Mouse (Mus musculus): ENCODE results near the gene Palm3.

Palm3 gene

DNA sequence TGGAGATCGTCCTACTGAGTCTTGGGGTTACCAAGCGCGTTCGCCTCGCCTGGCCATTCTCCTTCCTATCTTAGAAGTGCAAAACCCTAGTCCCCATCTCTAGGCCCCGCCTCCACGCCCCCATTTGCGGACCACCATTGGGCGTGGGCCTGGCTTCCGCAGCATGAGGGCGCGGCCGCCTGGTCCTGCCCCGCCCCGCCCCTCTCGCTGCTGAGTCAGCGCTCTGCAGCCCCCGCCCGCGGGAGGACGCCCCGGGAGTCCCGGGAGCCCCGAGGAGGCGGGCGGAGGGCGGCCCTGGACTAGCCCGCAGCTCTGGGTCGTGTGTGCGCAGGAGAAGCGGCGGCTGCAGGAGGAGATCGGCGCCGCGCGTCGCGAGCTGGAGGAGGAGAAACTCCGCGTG lies 4.6 kb downstream of the Palm3 start:
- DNase-seq = peak; percentile 88

DNA sequence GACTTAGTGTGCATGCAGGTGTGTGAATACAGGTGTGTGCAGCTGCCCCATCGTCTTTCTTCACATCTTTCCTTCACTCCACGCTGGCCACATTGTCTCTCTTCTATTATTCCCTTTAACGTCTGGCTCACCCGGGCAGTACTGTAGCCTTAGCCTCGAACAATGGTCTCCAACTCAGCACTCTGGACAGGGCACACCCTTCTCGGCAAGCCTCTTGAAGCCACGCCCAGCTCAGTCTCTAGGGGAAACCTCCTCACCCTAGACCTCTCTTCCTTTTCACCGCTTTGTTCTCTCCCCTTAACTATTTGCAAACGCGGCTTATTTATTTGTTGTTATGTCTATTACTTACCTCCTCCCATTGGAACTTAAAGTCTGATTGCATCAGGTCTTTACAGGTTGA lies 6.2 kb downstream of the Palm3 start:
- no peak for DNase-seq

DNA sequence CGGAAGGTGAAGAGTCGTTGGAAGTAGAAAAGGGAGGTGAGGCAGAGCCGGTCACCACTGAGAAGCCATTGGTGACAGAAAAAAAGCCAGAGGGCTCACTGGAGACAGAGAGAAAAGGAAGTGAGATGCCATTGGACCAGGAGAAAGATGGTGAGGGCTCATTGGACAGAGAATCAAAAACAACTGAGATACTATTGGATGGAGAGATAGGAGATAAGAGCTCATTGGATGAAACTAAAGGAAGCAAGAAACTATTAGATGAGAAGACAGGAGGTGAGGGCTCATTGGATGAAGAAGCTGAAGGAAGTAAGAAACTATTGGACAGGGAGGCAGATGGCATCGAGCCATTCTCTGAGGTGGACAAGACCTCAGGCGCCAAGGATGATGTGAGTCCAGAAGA lies 8.0 kb downstream of the Palm3 start:
- DNase-seq = no peak

DNA sequence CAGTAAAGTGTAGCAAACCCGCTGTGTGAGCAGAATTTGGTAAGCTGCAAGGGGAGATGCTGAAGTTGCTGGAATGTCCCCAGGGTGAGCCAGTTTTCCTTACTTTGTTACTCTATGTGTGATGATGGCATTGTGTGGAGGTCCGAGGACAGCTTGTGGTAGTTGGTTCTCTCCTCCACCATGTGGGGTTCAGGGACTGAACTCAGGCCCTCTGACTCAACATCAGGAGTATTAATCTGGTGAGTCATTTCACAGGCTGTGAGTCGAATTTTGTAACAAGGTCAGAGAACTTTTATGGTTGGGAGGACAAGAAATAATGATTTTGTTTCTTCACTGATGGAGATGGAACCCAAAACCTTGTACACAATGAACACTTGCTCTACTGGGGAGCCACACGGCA lies 11.5 kb downstream of the Palm3 start:
- no peak for DNase-seq

DNA sequence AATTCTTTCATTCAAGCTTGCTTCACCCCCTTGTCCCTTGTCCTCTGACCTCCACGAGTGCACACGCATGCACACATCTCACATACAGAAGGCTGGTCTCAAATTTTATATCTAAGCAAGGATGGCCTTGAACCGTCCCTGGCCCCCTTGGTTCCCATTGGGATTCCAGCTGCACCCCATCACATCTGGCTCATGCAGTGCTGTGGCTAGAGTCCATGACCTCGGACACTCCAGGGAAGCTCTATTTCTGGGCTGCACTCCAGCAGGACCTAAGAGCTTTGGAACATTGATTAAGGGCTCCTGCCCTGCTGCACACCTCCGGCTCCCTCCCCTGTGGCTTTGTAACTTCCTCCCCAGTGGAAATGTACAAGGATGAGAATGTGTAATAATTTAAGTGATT lies 16.7 kb downstream of the Palm3 start:
- no peak for DNase-seq

DNA sequence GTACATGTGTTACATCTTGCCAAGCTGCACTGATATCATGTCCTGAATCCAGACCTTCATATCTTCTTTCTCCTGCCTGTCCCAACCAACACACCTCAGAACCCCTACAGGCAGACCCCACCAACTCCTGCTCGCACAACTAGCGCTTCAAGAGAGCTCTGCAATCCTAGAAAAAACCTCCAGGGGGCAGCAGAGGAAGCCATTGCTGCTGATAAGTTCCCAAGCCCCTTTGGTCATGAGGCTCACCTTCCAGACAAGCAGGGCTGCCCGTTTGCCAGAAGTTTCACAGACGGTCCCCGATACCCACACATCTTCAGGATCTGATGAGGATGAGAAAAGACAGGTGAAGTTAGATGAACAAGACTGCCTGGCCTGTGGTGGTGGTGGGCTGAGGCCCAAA lies 17.8 kb downstream of the Palm3 start:
- DNase-seq = peak; percentile 87

DNA sequence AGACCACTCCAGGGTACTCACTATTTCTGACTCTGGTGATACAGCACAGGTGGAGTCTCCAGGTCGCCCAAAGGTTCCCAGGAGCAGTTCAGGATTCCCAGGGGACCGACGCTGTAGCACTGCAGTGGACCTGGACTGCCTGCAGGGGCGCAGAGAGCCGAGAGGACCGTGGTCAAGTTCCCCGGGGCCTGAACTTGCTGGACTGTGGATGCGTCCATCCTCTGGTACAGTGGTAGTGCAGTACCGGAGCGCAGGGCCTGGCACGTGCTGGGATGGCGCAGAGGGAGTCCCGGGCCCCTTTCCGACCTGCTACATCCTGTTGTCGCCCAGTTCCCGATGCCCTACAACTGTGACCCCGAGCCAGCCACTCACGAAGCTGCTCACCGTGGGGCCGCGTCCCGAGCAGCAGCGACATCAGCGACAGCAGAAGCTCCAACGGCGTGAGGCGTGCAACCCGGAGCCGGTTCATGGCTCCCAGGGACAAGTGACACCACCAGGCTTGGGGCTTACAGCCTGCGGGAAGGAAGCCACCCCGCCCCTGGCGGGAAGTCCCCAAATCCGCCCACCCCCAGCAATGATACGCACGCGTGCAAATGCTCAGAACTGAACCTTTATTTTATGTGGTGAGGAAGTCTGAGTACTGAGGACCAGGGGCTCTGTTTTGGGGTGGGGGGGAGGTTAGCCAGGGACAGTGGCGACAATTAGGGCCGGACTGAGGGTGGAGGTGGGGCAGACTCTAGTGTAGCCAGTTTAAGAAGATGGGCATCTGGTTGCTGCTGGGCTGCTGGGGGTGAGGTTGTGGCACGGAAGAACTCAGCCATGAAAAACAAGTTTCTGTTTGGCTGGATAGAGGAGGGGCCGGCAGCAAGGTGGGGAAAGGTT lies 21.0 kb downstream of the Palm3 start, which contains the start of gene Il27ra:
Gene Il27ra, minus strand, starts transcription at position 524 of the 882 bp plus-strand sequence.
- DNase-seq = peak; percentile 85

DNA sequence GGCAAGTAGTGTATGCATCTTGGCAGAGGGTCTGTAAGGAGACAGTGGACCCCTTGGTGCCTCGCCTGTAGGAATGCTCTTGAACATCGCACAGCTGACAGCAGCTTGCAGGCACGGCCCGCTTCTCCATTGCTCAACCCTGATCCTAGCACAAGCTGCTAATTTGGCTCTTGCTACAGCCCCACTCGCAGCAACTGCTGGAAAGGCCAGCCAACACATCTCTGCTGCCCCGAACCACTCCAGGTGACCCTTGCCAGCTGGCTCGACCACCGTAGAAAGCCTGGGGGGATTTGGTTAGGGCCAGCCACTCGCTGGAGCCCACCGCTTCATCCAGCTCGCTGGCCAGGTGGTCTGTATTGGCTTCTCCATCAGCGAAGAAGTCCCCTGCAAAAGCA lies 21.7 kb downstream of the Palm3 start:
- no peak for DNase-seq

DNA sequence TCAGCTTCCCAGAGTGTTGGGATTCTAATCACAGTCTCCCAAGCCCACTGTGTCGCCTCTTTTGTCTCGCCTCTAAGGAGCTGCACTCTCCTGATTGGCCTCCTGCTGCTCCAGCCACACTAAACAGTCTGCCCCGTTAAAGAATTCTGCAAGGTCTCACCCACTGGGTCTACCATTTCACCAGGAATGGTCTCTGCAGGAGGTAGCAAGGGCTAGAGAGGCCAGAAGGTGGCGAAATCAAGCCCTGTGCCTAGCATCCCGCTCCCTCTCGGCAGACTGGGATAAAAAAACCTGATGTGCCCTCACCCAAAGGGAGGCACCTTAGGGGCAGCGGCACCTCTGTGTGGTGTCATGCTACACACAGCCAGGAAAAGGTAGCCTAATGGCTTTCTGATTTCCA lies 22.8 kb downstream of the Palm3 start:
- DNase-seq = no peak

DNA sequence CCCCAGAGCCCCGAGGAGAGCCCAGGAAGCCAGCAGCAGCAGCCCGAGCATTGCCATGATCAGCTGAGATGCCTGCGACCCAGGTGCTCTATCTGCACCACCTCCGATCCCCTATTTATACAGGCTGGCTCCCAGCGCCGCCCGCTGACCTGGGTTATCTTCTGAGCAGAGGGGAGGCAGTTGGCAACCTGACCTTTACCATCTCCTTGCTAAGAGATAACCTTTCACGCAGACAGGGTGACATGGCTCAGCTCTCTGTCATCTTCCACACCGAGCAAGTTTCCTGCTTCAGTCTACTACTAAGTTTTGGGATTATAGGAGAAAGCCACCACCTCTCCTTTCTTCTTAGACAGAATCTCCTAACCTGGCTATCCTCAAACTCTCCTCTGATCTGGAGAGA lies 23.6 kb downstream of the Palm3 start, which contains the start of gene Rln3:
Gene Rln3, minus strand, starts transcription at position 101 of the 400 bp plus-strand sequence.
- no peak for DNase-seq

DNA sequence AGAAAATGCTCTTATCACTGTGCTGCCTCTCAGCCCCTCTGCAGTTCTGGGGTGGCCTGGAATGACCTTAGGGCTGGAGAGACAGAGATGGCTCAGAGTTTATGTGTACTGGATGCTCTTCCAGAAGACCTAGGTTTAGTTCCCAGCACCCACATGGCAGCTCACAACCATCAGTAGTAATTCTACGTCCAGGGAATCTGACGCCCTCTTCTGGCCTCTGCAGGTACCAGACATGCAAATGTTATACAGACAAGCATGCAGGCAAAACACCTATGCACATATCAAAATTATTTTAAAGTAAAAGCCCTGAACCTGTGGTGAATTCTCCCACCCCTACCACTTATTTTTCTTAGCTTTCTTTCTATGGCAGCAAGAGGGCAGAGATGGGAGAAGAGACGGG lies 25.2 kb downstream of the Palm3 start:
- DNase-seq = no peak

DNA sequence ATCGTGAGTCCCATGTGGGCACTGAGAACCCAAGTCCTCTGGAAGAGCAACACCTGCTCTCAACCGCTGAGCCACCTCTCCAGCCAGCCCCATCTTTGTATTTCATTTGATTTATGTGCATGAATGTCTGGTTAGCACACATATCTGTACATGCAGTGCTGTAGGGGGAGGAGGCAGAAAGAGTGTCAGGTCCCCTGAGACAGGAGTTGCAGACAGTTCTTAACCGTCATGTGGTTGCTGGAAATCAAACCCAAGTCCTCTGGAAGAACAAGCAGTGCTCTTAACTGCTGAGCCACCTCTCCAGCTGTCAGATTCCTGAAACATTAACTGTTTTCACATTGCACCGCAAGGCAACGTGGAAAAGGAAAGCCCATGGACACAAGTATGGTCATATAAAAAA lies 26.9 kb downstream of the Palm3 start:
- no peak for DNase-seq

DNA sequence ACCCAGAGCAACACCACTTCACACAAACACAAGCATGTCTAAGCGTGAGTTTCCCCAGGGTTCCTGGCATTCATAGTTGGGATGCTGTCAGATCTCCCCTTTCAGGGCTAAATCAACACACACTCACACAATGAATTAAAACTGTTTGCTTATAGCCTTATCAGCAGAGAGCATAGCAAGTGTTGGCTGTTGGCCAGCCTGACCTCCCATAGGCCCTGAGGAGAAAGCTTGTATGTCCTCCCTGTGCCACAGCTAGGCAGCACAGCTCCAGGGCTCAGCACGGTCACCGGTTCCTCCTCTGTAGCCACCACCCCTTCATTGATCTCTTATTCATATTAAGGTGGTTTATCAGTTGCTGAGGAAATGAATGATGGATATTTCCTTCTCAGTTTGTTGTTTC lies 31.5 kb downstream of the Palm3 start:
- no peak for DNase-seq

DNA sequence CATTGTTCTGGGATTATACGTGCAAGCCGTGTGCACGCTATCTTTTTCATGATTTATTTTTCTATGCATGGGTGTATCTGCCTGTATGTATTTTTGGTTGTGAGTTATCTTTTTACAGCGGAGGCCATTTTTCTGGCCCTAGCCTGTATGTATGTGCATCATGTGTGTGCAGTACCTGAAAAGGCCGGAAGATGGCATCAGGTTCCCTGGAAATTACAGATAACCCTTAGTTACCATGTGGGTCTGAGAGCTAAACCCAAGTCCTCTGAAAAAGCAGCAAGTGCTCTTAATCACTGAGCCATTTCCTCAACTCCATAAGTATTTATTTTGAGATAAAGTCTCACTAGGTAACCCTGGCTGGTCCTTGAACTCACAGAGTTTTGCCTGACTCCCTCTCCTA lies 32.0 kb downstream of the Palm3 start:
- DNase-seq = no peak

DNA sequence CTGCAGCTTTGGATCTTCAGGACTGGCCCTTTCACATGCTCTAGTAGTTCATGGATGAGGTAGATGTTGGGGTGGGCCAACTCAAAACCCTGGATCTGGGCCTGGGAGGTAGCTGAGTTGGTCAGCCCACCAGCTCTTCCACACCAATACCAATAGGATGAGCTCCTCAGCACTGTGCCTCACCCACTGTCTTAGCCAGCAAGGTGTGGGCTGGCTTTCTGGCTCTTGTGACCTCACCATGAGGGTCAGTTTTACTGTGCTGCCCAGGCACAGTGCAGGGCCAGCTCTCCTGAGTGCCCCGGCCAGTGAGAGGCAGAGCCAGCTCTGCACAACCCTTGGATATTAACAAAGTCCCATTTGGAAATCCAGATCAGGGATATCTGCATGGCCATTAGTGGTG lies 36.6 kb downstream of the Palm3 start:
- DNase-seq = no peak

DNA sequence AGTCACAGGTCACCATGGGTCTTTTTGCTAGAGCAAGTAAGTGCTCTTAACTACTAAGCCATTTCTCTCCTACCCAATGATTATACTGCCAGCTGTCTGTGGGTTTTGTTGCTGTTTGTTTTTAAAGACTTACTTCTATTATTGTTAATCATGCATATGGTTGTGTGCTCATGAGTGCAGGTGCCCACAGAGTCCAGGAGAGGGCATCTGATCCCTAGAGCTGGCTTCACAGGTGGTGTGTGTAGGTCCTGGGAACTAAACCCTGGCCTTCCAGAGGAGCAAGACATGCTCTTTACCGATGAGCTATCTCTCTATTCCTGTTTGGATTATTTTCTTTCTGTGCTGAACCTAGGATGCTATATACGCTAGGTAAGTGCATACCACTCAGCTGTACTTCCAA lies 38.0 kb downstream of the Palm3 start:
- DNase-seq = no peak

DNA sequence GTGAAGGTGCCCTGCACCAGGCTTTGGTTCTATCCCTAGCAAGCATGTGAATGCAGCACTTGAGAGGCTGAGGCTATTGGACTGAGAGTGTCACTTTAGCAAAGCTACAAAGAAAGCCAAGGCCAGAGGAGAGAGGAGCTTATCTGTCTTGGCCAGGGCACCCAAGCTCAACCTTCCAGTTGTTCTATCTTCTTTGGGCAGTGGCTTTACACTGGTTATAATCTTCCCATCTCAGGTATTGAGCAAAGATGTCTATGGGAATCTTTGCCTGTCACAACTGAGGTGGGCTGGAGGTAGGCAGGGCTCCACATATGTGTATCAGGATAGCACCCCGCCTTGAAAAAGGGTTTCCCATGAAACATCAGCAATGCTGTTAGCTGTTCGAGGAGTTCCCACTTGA lies 39.0 kb downstream of the Palm3 start:
- DNase-seq = no peak

DNA sequence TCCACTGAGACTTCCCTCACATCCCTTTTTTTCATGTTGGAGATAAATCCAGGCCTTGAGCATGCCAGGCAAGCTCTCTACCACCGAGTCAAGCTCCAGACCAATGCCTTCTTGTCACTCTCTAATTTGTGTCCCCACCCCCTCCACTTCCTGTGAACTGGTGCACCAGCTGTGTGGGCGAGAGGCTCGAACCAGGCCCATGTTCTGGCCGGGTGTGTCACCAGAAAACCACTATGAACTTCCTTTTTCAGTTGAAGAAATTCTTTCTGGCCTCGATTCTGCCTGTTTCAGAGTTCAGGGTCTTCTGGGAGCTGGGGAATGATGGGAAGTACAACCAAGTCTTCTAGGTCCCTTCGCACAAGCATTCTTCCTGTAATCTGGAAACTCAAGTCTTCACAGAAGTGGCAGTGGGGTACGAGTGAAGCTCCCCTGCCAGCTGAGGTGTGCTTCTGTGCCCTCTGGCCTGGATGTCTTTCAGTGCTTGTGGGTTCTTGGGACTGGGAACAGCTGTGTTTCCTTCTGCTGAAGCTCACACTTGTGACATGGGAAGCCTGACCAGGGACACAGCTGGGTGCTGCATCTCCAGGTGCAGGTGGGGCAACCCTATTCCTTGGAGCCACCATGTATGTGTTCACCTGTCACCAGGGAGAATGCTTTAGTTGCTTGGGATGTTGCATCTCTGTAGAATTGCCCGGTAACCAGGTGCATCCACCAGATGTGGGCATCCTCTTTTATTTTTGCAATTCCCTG lies 42.8 kb downstream of the Palm3 start:
- DNase-seq = peak; percentile 88

DNA sequence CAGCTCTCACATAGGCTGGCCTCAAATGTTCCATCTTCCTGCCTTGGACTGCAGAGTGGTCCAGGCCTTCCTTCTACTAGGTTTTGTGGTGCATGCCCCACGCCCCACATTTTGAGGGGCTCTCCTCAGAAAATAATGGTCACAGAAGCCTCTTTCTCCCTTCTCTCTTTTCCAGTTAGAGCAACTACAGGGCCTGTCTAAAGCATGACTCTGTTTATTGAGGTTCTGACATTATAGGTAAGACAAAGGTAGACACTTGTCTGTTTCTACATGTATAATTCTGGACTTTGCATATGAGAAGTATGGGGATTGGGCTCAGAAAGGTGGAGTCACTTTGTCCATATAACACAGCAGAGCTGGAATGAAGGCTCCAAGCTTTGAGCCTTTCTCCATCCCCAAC lies 43.8 kb downstream of the Palm3 start, which contains the start of gene Gm10643:
Gene Gm10643, minus strand, starts transcription at position 101 of the 400 bp plus-strand sequence.
- no peak for DNase-seq

DNA sequence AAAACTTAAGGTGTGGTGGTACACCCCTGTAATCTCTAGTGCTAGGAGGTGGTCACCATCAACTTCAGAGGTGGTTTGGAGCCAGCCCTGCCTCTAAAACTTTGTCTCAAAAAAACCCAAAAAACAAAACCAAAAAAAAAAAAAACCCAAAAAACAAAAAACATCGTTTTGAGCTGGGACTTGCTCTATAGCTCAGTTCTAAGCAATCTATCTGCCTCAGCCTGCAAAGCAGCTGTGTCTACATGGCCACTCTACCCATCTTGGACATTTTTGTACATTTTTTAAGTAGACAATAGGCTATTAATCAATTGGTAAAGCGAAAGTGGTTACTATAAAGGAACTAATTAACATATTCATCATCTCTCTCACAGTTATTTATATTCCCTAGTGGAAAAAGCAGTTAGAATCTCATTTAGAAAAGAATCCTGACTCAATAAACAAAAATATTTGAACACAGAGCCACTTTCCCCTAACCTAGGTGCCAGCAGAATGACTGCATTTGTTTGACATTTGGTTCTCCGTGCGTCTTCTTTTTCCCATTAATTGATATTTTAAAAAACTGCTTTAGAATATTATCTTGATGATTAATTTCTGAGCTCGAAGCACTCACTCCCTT lies 44.3 kb downstream of the Palm3 start:
- DNase-seq = no peak

DNA sequence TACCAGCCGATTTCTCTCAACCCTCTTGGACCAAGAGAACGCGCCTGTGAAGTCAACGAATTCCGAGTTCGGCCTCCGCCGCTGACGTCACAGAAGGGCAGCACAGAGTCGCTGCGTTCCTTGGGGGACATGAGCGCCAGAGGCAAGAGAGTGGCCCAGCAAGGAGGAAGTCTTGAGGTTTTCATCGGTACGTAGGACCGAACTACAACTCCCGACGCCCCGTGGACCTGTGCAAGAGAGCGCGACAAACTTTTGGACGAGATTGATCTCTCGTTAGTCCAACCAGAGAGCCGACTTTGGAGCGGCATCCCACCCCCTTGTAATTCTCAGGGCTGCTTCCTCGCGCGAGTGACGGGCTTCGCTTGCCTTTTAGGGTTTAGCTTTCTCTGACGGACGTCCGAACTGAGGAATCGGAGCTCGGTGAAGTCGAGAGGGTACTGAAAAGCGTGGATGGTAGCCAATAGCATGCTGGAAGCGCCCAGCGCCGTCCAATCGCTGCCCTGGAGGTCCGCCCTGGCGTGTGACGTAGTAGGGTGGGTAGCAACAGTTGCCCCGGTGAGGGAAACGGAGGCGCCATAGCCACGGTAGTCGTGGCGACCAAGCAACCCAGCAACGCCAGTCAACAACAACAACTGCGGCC lies 45.1 kb downstream of the Palm3 start, which contains the start of gene Rfx1:
Gene Rfx1, plus strand, starts transcription at position 544 of the 640 bp plus-strand sequence.
- DNase-seq = peak; percentile 99

DNA sequence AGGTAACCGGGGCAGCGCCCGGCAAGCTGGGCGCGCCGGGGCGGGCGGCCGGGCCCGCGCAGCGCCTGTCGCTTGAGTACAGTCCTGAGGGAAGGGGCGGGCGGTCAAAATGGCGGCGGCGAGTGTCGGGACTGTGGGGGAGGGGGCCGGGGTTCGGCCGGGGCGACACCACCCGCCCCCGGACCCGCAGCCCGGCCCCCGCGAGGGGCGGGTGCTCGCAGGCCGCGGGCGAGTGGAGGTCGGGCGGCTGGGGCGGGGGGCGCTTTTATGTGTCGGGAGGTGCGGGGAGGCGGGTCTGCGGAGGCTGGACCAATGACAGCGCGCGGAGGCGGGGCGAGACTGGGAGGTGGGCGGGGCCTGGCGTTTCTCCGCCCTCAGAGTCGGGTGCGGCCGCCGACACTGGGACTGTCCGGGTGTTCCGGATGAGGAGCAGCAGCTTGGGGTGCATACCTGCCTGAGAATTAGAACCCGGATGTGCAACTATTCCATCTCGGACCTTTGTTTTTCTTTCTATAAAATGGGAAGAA lies 45.8 kb downstream of the Palm3 start:
- peak; percentile 99 for DNase-seq

DNA sequence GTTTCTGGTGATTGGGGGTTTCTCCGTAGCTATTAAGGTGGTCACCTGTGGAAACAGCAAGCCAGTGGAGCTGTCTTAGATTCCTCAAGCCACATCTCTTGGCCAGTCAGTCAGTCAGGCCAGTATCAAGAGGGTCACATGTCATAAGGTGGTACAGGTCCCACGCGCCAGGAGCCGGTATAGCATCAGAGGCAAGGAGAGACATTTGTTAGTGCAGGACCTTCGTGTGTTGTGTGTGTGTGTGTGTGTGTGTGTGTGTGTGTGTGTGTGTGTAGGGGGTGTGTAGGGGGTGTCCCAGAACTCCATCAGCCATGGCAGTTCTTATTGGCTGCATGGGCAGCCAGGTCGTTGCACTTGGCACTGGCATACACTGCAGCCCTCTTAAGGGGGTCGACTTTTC lies 46.6 kb downstream of the Palm3 start:
- DNase-seq = no peak

All from thymus, postnatal 14 days (tissue).